Mouse (Mus musculus) cerebellum, adult 9-10 months (tissue): ENCODE data around the gene Mapre3.

Source experiments
- DNase-seq: peaks from one replicate; pipeline ENCODE4 v3.0.0; 2022

Gene Mapre3

DNA sequence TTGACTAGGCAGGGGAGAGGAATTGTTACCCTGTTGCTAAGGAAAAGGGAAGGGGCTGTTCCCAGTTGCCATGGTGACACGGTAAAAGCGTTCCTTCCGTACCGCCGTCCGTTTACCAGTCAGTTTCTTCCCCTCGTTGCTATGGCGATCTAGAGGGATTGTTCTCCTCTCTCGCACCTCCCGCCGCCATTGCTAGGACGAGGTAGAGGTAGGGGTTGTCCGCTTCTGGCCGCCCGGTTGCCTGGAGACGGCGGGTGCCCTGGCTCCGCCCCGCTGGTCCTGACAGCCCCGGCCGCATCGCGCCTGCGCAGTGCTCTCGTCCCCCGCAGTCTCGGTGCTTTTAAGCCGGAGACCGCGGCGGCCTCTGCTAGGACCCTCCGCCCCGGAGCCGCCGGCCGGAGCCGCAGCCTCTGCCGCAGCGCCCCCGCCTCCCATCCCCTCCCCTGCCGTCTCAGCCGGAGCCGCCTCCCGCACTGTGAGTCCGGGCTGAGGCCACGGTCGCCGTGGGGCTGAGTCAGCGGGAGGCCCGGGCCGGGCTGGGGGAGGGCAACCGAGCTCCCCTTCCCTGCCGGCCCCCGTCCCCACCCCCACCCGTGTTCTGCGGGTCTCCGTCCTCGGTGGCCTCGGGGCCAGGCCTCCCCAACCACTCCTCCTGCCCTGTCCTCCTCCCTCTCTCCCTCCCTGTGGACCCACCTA, at the start of gene Mapre3:
TSS of gene Mapre3 (plus strand) at position 218 of the 696 bp plus-strand sequence.
- DNase-seq: peak; percentile 93

DNA sequence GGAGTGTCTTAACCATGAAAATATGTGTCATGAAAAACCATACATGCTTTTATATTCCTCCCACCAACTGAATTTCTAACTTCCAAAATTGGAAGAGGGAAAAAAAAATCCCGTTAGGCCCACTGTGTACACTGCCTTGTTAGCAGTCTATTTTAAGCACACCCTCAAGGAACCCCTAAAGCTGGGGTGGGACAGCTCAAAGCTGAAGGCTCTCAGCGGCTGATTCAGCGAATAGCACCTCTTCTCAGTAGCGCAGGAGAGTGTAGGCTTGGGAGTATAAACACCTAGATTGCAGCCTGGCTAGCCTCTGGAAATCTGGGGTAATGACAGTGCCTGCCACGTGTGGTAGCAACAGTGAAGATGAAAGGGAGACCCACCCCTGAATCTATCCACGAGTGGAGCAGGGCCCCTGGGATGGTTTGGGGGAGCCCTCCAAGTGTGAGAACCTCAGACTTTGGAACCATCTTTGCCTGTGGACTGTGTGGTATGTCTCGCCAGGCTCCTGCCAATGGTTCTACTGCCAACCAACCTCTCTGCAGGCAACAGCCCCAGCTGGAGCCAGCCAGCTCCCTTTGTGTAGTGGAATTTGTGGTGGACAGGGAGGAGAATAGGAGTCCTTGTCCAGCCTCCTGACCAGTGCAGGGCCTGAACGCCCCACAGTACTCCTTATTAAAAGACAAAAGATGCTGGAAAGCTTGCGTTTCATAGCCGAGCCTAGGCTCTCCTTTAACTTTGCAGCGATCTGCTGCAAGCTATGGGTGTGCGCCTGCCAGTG, 48.7 kb upstream of the Mapre3 start:
- no peak for DNase-seq

DNA sequence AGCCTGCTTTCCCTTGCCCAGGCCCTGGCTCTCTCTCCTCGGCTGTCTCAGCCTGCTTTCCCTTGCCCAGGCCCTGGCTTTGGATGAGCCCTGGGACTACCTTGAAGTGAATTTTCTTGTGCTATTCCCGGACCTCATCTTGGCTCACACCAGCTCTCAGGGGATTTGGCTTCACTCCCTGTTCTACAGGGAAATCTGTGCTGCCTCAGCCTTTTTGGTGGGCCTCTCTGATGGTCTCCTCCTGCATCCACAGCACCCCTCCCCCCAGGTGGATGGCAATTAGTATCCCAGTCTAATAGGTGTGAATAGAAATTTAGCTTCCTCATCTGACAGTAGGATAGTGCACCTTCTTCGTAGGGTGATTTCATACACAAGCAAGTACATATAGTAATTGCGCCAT, 46.4 kb upstream of the Mapre3 start:
- DNase-seq: no peak

DNA sequence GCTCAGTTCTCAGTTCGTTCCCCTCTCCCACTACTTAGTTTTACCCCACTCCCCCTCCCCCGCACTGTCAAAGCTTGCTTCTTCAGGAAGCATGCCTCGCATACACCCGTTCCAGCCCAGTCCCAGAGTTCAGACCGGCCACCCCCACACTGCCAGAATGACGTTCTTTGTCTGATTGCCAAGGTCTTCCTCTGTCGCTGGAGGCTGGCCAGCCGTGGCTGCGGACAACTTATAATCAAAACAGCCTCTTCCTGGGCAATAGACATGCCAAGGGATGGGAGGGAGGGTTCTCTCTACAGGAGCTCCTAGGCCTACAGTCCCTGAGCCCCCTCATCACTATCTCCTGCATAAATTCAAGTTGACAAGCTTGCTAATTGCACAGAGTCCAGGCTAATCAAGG, 45.8 kb upstream of the Mapre3 start:
- no peak for DNase-seq

DNA sequence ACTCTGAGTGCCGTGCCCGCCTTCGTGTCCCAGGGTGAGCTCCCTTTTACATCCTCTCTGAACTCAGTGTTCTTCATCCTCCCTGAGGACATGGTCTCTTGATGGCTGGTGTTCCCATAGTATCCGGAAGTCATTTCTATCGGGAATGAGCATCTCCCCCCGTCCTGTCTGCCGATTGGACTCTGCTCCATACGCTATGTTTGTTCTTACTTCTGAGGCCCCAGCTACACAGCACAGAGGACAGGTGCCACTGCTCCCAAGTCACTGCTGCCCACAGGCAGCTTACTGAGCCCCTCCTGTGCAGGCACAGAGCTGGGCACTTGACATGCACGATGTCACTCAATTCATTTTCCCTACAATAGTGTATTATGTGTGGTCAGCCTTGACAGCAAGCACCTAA, 45.4 kb upstream of the Mapre3 start:
- no peak for DNase-seq

DNA sequence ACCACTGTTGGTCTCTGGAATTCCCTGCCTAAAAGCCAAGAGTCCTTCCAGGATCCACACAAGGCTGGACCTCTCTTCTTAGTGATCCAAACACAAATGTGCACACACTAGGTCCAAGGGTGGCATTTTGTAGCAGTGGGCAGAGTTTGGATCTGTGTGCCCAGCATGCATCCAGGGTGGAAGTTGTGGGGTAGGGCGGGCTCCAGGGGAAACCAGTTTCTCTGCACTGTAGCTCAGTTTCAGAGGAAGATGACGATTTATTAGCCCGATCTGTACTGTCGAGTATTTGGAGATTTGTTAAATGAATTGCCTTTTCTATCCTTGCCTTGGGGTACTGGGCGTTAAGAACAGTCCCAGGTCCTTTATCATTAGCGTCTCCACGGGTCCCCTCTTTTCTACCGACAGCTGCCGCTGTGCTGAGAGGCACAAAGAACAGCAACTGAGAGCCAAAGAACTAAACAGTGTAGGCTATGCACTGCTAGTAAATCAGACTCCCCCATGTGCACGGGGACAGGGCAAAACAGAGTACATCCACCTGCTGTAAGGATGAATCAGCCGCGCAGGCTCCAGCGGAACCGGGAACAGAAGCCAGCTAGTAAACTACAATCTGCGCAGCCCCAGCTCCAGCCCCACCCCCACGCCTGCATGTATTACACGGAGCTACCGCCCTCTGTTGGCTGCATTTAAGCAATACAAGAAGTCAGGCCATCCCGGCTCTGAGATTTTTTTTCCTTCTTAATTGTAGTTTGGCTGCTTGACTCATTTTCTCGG, 39.7 kb upstream of the Mapre3 start:
- DNase-seq: peak; percentile 95

DNA sequence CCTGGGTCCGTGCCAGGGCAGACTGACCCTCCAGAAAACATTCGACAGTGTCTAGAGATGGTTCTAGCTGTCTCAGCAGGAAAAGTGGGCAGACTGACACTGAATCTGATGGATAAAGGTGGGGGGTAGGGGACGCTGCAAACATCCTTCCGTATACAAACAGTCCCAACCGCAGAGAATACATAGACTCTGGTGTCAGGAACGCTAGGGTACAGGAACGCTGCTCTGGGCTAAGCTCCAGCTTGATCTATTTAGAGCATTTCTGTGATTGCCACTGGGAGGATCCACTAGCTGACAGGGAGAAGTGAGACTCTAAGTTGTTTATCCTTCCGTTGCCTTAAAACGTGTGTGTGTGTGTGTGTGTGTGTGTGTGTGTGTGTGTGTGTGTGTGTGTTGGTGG, 33.7 kb upstream of the Mapre3 start:
- no peak for DNase-seq

DNA sequence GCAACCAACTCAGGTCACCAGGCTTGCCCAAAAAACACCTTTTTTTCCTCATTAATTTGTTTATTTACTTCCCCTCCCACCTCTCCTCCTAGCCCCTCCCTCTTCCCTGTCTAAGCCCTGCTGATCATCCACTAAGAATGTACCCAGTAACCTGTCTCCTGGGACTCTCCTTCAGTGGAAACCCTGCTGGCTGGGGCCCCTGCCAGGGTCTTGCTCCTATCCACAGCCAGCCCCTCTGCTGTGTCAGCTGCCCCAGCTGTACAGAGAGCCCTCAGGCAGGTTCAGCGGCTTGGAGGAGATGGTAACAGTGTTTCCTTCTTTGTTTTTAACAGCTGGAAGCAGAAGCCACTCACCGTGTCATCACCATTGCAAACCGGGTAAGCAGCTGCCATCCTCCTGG, 33.3 kb upstream of the Mapre3 start:
- DNase-seq: no peak

DNA sequence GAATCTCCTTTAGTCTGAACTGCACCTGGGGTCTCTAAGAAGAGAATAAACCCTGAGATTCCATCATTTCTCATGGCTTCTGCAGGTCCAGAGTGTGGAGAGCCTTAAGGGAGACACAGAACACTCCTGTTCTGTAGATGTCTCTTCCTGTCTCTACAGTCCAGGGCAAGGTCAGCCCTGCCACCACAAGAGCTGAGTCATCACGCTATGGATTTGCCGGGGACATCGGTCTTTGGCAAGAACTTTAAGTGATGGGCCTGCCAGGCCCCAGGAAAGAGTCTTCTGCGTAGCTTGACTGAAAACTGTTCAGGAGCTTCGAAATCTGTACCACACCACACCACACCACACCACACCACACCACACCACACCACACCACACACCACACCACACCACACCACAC, 27.1 kb upstream of the Mapre3 start:
- DNase-seq: no peak

DNA sequence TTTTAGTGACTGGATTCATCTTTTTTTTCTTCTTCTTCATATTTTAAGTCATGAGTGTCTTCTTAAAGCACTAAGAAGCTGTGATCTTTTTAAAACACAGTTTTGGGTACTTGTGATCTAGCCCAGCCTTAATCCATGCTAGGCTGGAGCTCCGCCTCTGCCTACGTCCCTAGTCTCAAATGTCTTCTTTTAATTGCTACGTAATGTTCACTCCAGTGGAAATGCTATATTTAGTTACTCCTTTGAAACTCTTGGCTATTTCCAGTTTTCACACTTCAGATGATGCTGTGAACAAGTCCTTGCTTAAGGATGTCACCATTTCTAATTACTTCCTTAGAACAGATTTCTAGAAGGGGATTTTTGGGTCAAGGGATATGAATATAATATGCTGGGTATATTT, 24.4 kb upstream of the Mapre3 start:
- no peak for DNase-seq

DNA sequence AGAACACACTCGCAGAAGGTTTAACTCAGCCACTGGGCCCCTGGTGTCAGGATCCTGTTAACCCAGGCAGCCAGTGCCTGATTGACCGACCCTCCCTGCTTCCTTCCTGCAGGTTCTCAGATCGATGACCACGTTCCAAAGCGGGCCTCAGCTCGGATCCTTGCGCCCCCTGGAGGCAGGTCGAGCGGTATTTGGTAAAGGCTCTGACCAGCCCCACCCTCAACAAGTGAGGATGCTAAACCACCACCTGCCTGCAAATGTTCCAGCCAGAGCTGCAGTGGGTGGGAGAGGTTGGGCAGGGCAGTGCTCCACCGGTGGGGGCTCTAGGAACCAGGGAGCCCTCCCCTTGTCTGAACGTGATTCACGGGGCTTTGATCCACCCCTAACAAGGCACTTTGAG, 18.3 kb upstream of the Mapre3 start:
- DNase-seq: peak; percentile 81

DNA sequence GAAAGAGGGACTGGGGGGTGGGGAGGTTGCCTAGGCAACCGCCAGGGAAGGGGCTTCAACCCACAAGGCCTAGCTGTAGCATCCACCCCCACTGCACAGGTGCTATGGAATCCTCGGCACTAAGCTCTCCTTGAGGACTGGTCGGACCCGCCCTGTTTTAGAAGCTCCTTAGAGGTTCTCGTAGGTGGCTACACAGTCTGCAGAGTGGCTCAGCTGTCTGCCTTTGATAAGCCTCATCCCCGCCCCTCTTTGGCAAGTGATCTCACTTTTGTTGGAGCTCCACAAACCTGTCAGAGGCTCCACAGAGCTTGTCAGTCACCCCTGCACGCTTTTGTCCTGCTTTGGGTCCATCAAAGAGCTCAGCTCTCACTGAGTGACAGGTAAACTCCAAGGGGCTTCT, 17.0 kb upstream of the Mapre3 start:
- no peak for DNase-seq

DNA sequence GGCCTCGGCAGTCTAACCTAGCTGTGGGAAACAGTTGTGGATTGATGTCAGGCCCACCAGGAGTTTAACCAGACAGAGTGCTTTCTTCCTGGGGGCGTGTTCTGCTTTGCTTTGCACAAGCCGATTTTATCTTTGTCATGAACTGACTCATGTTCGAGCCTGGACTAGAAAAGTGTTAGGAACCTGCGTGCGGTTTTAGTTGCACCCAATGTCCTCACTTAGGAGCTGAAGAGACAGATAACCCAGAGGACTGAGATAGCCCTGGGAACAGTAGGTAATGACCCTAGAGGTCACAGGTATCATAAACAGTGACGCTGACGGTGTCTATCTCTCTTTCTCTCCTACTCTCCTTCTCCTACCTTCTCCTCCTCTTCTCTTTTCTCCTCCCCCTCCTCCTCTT, 16.5 kb upstream of the Mapre3 start:
- no peak for DNase-seq

DNA sequence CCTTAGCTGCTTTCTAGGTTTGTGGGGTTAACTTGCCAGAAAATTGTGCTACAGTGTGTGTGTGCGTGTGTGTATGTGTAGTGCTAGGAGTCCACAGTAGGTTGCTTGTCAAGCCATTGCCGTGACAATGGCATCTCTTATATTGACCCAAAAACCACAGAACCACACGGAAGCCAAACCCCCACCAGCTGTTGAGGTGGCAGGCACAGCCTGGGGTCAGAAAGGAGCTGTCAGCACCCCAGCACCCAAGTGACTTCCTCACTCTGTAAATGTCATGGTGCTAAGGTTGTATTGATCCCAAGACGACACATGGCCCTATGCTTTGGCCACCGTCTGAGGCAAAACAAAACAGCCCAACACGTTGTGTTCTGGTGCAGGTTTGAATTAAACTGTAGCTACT, 15.5 kb upstream of the Mapre3 start:
- no peak for DNase-seq

DNA sequence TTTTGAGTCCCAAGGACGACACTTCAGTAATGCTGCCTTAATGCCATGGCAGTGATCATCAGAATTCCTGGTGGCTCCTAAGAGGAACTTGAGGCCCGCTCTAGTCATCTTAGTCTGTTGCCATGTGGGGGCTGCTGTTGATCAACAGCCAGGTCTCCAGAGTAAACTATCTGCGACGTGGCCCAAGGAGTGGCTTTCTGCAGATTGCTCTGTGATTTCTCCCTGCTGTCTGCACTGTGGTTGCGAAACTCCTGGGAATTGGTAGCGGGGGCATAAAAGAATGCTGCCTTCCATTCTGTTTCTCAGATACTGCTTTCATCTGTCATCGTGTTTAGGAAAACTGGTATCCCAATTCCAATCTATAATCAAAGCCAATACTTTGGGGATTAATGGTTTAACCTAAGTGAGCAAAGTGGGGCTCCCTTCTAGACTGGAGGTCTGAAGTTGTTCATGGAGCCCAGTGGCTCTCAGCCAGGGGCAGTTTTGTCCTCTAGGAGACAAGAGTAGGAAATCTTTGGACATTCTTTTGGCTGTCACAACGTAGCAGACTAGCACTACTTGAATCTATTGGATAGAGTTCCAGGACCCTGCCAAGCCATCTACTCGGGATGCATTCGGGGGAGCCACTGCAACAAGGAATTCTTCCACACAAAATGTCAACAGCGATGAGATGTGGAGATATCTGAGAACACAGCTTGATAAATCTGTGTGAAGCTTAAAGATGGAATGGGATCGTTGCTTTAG, 11.5 kb upstream of the Mapre3 start:
- no peak for DNase-seq

DNA sequence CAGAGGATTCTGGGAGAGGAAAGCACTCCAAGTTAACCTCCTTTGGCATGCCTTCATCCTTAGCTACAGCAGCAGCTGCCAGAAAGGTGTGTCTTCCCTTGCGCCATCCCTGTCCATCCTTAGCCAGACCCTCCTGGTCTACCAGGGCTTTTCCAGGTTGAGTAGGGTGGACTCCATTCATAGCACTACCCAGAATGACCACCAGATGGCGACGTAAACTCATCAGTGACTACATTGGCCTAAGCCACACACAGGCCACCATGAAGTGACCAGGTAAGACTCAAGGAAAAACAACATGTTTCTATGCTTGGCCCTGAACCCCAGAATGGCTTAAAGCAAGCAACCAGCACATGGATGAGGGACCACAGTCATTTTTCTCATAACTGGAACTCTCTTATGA, 8.3 kb upstream of the Mapre3 start:
- DNase-seq: peak; percentile 96

DNA sequence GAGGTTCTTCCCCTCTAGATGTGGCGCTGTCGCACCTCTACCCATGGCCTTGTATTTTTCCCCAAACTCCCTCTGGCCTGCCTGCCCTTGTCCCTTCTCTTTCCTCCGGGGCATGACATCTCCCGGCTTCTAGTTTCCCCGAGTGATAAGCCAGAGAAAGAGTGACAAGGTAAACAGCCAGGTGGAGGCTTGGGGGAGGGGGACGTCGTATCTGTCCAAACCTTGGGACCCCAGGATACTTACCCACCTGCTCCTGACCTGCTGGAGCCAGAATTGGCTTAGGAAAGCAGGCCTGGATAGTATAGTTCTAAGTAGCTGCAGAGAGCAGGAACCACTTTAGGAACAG, 652 bp downstream of the Mapre3 start:
- DNase-seq: peak; percentile 62

DNA sequence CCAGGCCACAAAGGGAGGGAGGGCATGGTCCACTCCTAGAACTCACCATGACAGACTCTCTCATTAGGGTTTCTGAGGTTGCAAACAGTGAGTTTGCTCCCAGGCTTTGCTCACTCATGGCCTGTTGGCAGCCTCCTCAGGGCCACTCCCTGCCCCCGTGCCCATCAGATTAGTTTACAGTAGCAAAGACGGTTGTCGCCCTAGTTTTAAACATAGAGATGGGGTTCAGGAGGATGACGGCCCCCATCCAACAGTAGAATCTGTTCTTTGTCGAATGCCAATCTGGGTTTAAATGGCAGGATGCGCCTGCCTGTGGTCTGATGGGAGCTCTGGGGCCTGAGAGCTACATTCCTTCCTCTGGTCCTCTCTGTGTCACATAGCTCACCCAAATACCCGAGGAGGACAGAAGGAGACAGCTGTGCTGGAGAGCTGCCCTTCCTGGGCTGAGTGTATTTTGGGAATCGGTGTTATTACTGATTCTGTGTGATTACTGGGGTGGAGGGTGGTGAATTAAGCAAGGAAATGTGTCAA, 1.9 kb downstream of the Mapre3 start:
- no peak for DNase-seq

DNA sequence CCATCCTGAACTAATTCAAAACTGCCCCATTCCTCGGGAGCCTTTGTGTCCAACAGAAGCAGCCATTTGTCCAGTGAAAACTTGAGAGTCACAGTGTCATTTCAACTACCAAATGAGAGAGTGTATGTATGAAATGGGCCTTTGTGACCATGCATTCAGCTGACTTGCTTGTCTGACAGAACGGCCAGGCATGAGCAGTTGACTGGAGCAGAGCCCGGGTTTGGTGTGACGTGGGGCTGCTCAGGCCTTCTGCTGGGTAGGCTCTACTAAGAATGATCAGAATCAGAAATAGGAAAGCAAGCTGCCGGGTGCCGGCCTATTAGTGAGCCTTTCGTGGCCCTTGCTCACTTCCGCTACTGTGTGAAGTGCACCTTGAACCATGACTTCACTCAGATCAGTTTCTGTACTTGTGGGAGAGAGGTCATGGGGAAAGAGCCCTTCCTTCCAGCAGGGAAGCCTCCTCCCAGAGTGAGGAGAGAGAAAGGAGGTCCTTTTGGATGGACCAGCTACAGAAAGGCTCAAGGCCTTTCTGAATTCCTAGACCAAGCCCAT, 4.4 kb downstream of the Mapre3 start:
- no peak for DNase-seq

DNA sequence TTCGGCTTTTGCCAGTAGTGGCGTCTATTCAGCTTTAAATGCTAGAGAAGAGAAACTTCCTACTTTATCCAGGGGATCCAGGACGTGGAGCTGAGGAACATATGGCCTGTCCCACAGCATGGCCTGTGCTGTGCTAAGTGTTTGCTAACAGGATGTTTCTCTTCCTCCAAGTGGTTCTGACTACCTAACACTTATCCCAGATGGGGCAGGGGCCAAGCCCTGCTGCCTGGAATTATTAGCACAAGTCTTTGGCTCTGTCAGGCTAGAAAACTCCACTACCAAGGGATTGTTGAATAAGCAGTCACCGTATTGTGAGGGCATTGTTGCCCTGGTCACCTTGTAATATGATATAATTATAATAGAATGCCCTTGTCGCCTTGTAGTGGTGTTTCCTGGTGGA, 8.2 kb downstream of the Mapre3 start:
- no peak for DNase-seq

DNA sequence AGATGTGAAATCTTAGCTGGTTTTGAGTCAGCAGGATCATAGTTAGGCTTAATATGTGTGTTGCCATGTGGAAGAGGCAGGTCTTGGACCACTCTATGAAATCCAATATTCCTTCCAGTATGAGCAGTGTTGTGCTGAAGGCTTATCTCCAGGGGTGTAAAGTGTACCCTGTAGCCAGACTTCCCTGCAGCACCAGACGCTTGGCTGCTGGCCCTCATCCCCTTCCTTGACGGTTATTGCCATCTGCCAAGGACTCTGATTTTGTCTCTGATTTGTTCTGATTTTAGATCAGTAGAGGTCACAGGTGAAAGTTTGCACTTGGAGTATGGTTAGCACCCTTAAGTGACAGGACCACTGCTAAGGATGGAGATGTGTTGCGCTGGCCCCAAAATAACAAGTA, 8.7 kb downstream of the Mapre3 start:
- DNase-seq: no peak

DNA sequence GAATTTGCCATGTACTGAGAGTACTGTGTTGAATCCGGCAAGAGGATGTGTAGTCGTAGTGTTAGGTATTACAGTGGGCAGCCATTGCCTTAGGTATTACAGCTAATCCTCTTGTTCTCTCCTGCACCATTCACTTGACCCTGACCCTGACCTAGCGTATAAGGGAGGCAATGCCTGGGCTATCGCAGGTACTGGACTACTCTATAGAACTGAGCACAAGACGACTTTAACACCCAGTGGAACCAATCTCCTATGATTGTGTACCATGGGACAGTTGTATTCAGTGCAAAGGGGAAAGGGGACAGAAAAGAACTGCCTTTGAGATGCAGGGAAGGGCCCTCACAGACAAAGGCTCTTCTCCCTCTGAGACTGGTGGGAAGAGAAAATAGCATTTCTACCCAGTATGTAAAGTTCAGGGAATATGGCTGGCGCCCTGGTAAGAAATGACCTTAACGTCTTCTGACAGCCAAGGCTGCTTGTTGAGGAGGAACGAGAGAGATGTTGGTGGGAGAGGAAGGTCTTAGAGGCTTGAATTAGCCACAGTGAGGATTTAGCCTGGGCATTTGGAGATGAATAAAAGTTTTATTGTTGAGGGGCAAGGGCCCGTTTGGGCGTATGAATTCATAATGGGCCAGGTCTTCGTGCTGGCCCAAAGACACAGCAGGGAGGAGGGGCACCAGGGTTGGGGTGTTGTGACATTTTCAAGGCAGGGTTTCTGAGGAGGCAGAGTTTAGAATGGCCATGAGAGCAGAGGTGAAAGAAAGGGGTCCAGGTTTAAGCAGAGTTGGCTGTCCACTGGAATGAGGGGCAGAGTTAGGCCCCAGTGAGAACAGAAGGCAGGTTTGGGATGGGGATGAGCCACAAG, 9.9 kb downstream of the Mapre3 start:
- no peak for DNase-seq
